Mouse (Mus musculus) common myeloid progenitor, adult 5-6 weeks (primary cell): Measurements from ENCODE around the gene Adamts16. TPM values are rescaled to one million over a fixed set of nuclear protein-coding genes. Genes with fewer than 3 reads are reported as not detected.

Experiments used
- ATAC-seq: replicated peaks from 2 replicates; pipeline ENCODE4 v1.8.0; 2016; ENCODE audit warnings: low read depth, mild to moderate bottlenecking, moderate TSS enrichment, inconsistent platforms; ENCODE audit not compliant: poor library complexity, severe bottlenecking
- total RNA-seq: library from RNA; stranded (forward); fragments of 200-1000, 187-1606 nt; gene quantifications from 2 replicates; pipeline ENCODE4 v1.2.3, GENCODE M21; 2017

The Adamts16 gene
- total RNA-seq, 1 experiment from 2014 or later, result not detected

DNA sequence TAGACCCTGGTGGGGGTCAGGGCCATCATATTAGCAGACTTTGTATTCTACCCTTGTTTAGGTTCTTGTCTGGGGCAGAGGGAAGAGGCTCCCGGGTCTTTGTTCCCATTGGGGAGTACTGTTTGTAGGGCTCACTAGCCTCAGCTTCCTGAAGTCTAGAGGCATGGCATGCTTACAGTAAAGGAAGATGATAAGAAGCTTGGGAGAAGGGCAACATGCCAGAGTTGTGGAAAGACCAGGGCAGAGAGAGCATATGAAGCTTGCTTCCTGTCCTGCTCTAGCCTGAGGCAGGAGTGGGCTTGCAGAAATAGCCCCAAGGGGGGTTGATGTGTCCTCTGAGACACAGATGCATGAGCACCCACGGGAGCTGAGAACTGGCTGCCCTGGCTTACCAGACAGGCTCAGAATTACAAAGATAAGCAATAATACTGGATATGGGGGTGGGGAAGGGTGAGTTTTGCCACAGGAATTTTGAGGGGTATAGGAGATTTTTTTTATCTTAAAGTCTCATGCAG is 117.4 kb downstream of the Adamts16 start:
- no peak for ATAC-seq

DNA sequence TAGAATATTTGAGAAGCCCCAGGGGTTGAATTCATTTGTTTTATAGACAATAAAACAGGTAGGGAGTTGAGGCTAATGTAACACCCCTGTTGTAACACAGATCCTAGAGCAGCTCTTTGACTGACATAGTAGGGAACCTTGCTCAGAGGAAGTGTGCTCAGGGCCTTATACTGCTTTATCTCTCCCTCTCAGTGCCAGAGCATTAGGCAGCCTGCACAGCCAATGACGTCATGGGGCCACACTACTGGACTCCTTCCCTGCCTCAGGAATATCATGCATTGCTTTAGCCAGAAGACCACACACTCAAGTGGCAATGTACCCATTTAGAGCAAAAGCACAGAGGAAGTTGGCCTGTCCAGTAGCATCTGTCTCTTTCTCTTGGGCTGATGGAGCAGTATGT is 121.6 kb downstream of the Adamts16 start:
- no peak for ATAC-seq

DNA sequence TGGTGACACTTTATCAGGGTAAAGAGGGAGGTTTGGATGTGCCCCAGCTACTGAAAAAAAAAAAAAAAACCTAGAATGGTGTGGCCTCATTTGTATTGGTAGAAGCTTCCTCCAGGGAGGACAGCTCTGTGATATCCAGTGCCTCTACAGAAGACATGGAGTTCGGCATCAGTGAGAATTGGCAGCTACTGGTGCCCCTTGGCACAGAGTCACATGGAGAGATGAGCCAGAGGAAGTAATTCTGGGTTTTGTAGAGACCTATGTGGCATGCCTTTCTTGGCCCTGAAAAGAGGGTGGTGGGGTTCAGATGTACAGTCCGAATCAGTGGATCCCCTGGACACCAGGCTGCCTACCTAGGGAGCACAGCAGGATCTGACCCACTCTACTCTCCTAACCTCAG is 122.8 kb downstream of the Adamts16 start:
- no peak for ATAC-seq

DNA sequence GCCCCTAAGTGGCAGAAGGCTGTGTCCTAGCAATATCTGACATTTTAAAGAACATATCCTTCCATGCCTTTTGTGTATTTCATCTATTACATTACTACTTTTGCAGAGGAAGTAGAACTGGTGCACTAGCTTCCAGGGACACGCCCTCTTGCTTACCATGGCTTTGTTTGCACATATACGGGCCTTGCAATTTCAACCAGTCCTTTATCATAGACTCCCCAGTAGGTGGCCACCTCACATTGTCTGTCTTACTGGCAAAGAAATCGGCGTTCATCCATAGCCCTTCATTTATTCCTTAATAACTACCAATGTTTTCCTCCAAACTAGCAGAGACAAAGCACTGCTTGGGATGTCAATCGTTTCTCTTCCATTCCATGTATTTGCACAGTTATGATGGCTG is 125.6 kb downstream of the Adamts16 start:
- no peak for ATAC-seq

DNA sequence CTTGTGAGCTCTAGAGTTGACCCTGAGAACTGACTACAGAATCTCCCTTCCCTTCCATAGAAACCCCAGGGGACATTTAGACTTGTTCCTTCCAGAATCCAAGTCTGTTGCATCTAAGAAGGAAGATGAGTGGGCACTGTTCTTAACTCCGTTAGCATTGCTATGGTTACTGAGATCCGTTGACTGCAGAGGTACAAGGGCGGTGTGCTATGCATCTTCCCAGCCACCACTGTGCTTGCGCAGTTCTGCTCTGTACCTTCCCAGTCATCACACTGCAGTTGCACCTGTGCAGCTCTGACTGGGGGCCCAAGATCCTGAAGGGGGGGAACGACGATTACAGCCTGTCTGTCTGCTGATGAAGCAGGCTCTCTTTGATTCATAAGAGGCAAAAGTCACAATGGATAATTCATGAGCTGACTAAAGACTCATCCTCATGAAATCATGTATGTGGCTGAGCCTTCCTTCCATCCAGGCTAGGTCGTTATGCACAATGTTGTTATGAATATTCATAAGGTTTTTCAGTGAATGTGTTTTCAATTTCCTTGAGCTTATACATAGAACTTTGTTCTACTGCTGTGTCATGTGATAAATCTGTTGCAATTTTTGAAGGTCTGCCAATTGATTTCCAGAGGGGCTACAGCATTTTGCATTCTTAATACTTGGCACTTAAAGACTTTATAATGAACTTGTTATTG is 127.4 kb downstream of the Adamts16 start:
- no peak for ATAC-seq

DNA sequence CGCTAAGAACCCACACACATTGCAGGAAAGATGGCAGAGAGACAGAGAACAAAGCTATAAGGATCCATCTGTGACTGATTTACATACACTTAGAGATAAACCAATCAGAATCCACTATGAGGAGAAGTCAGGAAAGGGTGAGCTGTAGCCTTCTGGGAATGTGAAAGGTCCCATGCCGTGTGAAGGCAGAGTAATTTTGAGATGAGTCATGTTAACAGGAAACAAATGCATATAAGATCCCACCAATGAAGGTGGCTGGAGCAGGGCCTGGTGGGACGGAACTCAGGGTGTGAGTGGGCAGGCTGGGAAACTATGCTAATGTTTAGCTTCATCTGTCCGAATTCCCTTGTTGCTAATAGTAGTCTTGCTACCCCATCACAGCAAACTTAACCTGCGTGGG is 128.3 kb downstream of the Adamts16 start:
- ATAC-seq, result no peak

DNA sequence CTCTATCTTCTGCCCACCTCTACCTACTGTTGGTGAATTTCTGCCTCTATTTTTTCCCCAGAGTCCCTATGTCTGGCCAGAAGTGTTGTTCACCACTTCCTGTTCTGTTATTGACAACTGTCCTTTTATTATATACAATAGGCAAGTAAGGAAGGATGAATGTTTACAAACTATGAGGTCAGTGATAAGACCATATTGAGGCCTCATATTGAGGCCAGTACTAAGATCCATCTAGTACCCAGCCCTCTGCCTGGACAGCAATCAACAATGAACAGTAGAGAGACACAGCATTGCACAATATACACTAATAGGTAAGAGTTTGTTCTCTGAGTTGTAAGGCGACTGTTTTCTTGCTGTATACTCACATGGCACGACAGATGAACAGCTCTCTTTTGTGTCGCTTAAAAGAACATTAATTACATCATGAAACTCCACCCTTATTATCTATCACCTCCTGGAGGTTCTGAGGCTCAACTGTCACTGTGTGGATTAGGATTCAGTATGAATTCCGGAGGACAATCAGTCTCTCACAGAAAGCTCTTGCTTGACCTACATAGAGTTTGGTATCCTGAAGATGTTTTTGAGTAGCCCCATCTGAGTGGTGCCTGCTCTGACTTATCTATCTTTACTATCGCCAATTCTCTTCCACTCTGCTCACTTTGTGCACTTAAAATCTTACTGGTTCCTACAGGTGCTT is 134.3 kb downstream of the Adamts16 start:
- no peak for ATAC-seq

DNA sequence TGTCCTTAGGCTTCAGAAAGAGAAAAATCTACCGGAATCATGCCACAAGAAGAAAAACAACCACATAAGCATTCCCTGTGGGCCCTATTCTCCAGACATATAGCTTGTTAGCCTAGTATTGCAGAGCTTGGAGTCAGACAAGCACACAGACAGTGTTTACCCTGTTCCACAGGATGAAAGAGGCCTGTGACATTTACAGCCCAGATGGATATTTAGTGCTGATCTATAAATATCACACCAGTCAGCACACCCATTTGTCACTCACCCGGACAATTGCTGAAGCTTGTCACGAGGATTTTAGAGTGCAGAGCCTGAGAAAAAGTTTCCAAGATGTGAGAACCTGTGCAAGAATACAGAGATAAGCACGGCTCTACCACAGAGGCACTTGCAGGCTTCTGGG is 138.7 kb downstream of the Adamts16 start:
- no peak for ATAC-seq

DNA sequence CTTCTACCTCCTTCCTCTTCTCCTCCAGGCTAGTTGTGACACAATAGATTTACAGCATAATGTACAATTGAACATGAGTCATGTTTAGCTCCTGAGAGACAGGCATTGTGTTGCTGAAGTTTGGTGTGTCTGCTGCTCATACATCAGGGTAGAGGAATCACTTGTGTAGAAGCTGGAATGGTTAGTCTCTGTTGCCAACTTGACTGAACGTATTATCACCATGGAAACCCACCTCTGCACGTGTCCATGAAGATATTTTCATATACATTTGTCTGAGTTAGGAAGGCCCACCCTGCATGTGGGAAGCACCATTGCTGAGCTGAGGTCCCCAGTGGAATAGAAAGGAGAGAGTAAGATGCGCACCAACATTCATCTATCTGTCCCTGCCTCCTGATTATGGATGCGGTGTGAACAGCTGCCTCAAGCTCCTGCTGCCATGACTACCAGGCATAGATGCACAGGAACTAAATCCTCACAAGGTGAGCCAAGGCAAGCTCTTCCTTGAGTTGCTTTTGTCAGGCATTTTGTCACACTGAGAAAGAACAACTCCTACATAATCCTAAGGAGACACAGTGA is 142.7 kb downstream of the Adamts16 start:
- ATAC-seq, result no peak

DNA sequence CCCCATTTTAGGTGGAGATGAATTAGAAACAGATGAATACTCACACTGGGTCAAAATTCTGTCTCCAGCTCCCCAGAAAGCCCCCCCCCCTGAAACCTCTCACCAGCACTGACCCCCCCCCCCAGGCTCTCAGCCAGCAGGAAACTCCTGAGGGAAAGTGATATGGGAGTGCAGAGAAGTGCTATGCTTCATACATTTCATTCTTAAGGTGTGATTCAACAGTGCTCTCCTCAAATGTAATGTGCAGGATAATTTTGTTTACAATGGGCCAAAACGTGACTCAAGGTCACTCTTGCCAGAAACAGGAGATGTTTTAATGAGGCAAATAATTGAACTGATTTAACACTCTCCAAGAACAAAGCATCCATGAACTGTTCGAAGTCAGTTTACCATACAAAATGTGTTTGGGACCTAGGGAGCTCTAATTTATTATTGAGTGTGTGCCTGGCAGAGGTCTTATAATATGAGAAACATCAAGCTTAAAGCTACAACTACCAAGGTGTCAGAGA is 152.1 kb downstream of the Adamts16 start:
- ATAC-seq, result no peak

DNA sequence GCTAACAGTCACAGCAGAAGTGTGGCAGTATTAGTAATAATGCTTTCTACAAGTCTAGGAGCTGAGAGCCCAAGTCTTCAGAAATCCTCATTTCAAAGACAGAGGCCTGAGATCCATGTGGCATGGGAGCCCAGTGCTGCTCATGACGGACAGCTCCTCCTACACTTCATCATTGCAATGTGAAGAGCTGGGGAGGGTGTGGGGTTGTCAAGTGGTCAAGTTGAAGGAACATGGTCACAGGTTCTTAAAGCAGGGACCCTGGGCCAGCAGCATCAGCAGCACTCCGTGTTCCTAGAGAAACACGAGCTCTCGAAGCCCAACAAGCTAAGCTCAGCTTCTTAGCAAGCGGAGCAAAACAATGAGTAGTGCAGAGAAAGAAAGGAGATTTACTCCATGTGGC is 155.8 kb downstream of the Adamts16 start:
- ATAC-seq, result no peak

DNA sequence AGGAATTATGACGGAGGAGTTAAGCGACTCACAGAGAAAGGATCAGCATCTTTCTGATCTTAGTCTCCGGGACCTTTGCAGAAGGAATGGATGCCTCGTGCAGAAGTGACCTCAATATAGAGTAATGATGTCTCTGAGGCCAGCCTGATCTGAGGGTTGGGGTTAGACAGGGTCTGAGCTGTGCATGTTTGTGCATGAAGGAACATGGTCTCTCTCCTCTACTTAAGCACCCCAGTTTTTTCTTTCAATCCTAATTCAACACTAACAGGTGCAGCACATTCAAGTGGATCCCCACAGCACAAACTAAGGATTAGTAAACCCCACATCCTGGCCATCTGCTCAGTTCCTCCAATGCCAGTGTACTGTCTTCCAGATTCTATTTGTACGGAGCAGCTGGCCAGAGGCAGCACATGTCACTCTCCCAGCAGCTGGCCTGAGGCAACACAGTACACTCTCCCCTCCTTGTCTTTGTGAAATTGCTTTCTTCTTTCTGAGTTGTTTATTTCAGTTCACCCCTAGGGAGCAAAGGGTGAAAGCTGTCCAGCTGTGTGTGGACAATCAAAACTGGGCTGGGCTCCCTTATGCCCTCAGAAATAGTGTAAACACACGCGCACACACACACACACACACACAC is 156.5 kb downstream of the Adamts16 start:
- no peak for ATAC-seq

DNA sequence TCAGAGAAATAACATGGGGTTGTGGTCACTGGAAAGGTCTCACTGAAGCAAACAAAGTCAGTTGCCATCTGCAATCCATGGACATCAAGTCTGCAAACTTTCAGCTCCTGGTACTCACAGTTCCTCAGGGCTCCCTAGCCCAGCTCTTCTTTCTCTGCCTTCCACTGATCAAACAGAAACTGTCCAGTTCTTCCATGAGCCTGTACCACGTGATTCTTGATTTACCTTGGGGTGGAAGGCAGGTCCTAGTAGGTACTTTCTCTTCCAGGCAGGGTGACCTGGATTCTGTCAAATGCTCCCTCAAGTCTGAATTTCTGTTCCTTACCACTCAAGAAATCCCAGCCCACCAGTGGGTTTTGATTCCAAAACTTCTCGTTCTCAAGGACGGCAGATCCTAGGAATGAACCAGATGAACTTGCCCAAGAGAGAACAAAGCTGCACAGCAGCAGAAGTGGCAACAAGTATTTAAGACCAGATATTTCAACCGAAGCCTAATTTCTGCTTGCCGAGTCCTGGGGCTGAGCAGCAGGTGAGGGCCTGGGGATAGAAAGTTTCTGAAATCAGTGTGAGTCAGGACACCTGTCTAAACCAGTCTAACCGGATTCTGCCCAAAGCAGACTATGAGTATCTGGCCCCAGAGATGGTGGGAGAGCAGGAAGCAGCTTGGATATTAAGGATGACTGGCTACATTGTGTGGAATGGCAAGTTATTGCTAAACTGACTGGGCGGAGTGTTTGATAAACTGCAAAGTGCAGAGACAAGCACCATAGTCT is 160.0 kb downstream of the Adamts16 start:
- ATAC-seq, result no peak

DNA sequence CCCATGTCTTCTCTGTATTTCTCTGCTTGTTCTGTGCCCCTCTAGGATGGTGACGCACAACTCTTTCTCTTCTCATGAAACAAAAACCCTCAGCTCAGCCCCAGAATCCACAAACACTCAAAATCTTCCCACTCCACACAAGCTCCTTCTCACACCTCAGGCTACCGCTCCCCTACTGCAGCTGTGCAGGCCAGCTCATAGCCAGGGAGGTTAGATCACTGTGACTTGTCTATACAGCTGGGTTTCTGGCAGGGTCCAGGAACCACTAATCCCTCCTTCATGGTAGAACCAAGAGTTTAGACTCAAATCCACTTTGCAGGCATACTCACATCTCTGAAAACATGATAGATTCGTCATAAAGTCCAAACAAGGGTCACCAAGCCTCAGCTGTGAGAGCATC is 161.3 kb downstream of the Adamts16 start:
- no peak for ATAC-seq

Other genes starting within 250 kb of the Adamts16 start
- gene Ice1, start 204.2 kb downstream of the Adamts16 start, total RNA-seq, result 32.3 and 36.6 TPM in 2 replicates